Mouse (Mus musculus): ENCODE results near the gene Bmpr1a. TPM values are rescaled to one million over a fixed set of nuclear protein-coding genes. Genes with fewer than 3 reads are reported as not detected.

The Bmpr1a gene
- 10 to 100 TPM; 31.0 to 35.9 TPM for total RNA-seq (2021)
- long read RNA-seq, experiment 1, full-length matches to known transcripts: 20 of 45 reads
- long read RNA-seq, experiment 1, partial matches to known transcripts: 2 of 45 reads
- long read RNA-seq, experiment 1, other reads (novel, unspliced or antisense): 23 of 45 reads
- long read RNA-seq, experiment 2, full-length matches to known transcripts: 13 of 25 reads
- long read RNA-seq, experiment 2, partial matches to known transcripts: 0 of 25 reads
- long read RNA-seq, experiment 2, other reads (novel, unspliced or antisense): 12 of 25 reads

DNA sequence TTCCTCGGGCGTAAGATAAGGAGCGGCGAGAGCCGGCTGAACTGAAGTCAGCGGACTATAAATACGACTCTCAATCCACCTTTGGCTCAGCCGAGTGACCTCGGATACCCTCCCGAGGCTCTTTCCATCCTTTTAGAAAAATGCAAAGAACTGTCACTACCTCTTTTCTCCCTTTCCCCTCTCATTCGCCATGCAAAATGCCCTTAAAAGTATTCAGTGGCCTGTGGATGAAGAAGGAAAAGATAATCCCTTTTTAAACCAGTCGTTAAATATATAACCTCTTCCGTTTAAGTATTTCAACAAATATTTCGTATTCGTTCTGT lies at the start of gene Bmpr1a:
Bmpr1a (minus strand) TSS at position 17 of the 323 bp plus-strand sequence.
- intact Hi-C loops (cut with DNase I): loop anchor here (2.0 to 5.0 kb wide), 3 partner anchors 54 to 192 kb away; partner anchors contain the start of genes Glud1, Shld2 and Wapl
- no peak for DNase-seq (ENCODE audit: extremely low spot score in 1 of 2, low spot score in 2 of 2)
- H3K27ac ChIP-seq: peak within 1 kb of the TSS; percentile 98
- no peak for TF ChIP-seq CTCF (IDR thresholded peaks at IDR 0.05)
- H3K4me3 ChIP-seq: peak within 1 kb of the TSS; percentile 76

DNA sequence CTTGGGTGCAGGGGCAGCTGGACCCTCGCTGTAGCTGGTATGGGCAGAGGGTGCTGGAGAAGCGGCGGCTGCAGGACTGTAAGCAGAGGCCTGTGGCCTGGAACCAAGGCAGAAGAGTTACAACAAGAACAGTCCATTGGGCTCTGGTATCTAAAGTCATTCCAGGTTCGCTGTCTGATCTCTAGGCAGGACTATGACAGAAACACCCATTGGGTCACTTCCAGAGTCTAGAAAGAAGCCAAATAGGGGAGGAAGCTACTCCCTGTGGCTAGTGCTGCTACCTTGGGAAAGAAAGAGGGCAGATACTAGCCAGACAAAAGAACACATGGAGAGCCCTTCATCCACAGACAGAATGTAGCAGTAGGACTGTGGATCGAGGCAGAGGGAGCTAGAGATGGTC lies 49.1 kb upstream of the Bmpr1a start:
- Histone ChIP-seq H3K27ac (no peak overlapping the region), H3K4me3 (no peak overlapping the region)
- no peak for TF ChIP-seq CTCF (IDR thresholded peaks at IDR 0.05)
- intact Hi-C loops (cut with DNase I): no loop called here
- no peak for DNase-seq (ENCODE audit: extremely low spot score in 1 of 2, low spot score in 2 of 2)

DNA sequence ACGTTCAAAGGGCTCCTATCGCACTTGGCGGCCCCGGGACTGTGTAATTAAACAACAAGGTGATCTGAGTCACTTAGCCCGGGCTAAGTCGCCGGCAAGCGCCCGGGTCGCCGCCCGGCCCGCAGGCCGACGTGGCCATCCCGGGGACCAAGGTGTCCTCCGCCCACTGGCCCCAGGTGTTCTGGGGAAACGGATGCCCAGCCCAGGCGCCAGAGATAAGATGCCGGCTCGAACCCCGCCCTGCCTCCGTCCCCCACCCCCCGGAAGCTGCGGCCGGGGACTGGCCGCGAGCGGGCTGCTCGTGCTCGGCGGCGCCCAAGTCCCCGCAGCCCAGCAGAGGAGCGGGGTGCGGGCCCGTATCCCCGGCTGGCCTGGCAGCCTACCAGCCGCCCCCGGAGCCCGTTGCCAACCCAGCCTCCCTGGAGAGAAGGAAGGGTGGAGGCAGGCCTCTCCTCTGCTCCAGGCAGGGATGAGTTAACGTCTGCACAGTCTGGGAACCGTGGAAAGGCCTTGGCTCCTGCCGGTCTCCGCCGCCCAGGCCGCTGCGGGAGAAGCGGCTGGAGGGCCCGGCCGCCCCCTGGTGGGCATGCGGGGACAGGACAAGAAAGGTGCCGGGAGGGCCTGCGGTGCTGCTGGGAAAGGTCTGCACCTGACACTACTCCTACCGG lies 46.0 kb upstream of the Bmpr1a start:
- peak; percentile 83 to 85 for DNase-seq (ENCODE audit: extremely low spot score in 1 of 2, low spot score in 2 of 2)
- H3K4me3 ChIP-seq: peak overlapping the region; percentile 59
- intact Hi-C loops (cut with DNase I): loop anchor here (1.0 to 5.0 kb wide), 3 partner anchors 47 to 182 kb away; no protein-coding TSS in a partner anchor
- peak overlapping the region; percentile 90 for H3K27ac ChIP-seq
- TF ChIP-seq CTCF (IDR thresholded peaks at IDR 0.05): peak; percentile 95

DNA sequence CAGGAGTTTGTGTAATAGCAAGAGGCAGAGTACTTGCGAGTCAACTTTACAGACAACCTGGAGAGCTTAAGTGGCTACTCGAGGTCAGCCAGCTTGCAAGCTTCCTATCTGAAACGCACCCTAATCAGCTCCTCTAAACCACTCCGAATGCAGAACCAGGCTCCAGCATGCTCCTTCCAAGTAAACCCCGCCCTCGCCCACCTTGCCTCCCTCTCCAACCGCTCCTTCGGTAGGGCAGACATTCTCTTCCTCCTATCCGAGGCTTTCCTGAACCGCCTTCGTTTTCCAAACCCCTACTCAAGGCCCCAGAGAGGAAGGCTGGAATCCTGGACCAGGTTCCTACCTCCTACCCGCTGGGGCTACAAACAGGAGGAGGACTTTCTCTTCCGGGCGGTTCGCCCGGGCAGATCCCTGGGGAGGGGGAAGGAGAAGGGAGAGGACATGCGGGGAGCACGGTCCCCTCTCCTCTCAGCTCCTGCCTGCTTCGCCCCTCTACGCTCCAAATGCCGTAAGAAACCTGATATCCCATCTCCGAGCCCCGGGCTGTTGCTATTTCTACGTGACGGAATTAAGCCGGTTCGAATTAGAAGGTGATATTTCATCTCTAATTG lies 45.4 kb upstream of the Bmpr1a start:
- H3K4me3 ChIP-seq: peak overlapping the region; percentile 59
- TF ChIP-seq CTCF (IDR thresholded peaks at IDR 0.05): no peak
- DNase-seq (ENCODE audit: extremely low spot score in 1 of 2, low spot score in 2 of 2): peak; percentile 46 to 57
- intact Hi-C loops (cut with DNase I): loop anchor here (1.0 to 5.0 kb wide), 3 partner anchors 46 to 181 kb away; no protein-coding TSS in a partner anchor
- H3K27ac ChIP-seq: peak overlapping the region; percentile 90

DNA sequence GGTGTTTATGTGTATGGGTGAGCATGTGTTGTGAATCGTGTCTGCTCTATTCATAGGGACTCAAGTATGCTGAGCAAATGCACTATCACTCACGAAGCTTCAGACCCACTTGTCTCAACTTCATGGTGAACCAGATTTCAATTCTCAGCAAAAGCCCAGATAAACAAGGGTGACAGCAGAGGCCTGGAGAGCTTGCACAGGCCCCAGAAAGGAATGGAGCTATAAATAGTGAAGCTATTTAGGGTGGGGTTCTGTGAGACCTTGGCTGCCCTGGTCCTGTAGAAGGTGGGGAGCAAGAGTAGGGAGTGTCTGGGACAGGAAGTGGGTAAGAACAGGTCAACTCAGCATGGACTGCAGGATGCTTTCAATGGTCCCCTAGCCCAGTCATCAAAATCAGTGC lies 41.4 kb upstream of the Bmpr1a start:
- Histone ChIP-seq H3K4me3 (no peak overlapping the region), H3K27ac (no peak overlapping the region)
- intact Hi-C loops (cut with DNase I): no loop called here
- TF ChIP-seq CTCF (IDR thresholded peaks at IDR 0.05): no peak
- DNase-seq (ENCODE audit: extremely low spot score in 1 of 2, low spot score in 2 of 2): no peak

DNA sequence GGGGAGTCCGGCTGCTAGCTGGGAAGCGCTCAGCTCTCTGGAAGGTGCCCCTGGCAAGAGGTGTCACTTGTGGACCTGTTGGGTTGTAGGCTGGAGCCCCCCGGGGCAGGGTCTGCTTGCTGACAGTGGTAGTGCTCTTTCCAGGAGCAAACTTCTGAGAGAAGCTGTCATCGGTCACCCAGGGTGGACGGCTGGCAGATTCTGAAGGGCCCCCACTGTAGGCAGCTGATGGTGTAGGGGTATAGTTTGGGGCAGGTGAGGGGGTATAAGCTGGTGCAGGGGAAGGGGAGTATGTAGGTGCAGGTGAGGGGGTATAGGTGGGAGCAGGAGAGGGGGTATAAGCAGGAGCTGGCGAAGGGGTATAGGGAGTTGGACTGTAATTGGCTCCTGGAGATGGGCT lies 40.9 kb upstream of the Bmpr1a start:
- no peak for TF ChIP-seq CTCF (IDR thresholded peaks at IDR 0.05)
- DNase-seq (ENCODE audit: extremely low spot score in 1 of 2, low spot score in 2 of 2): no peak
- Histone ChIP-seq H3K4me3 (no peak overlapping the region), H3K27ac (no peak overlapping the region)
- intact Hi-C loops (cut with DNase I): no loop called here

DNA sequence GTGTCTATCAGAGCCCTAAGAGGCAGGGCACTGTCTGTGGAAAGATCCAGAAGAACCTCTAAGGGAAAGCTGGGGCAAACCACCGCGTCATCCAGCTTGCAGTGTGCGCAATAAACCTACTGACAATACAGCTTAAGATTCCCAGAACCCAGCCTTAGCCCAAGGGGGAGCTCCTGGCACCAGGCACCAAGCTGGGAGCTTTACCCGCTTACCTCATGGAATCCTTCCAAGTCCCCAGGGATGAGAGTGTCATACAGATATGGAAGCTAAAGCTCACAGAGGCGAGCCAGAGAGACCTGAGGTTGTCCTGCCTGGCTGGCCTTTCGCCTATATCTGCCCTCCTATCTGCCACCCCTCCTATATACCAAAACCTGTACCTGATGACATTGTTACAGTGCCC lies 40.5 kb upstream of the Bmpr1a start:
- TF ChIP-seq CTCF (IDR thresholded peaks at IDR 0.05): no peak
- H3K27ac ChIP-seq: no peak overlapping the region
- intact Hi-C loops (cut with DNase I): no loop called here
- no peak overlapping the region for H3K4me3 ChIP-seq
- DNase-seq (ENCODE audit: extremely low spot score in 1 of 2, low spot score in 2 of 2): no peak

DNA sequence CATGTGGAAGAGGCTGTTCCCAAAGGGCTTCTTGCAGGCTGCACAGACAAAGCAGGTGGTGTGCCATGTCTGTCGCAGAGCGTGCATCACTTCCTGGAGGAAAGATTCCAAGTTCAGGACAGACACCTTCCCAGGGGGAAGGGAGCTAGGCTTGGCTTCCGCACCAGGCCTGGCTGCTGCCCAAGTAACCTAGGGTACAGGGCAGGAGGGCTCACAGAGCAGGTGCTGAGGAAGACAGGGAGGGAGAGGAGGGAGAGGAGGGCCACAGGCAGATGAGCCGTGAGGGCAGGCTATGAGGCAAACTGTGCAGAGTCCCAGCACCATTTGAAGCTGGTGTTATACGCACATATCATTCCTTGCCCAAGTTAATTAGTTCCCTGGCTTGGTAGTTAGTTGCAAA lies 38.8 kb upstream of the Bmpr1a start:
- Histone ChIP-seq H3K27ac (no peak overlapping the region), H3K4me3 (no peak overlapping the region)
- intact Hi-C loops (cut with DNase I): no loop called here
- no peak for TF ChIP-seq CTCF (IDR thresholded peaks at IDR 0.05)
- DNase-seq (ENCODE audit: extremely low spot score in 1 of 2, low spot score in 2 of 2): no peak

DNA sequence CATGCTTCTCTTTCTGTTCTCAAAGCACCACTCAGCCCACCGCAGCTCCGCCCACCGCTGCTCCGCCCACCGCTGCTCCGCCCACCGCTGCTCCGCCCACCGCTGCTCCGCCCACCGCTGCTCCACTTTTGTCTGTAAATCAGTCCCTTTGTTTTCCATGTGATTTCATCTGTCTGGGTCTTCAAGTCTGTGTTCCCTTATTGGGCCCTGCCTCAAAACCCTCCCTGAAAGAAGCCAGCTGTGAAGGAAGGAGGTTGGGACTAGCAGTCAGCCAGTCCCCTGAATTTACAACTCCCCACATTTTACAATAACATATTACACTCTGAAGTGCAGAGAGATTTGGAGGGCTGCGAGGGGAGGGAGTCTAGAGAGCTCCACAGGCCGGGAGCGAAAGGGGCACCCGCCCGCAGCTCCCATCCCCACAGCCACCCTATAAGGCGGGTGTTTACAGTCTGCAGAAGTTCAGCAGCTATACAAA lies 37.6 kb upstream of the Bmpr1a start:
- Histone ChIP-seq H3K4me3 (no peak overlapping the region), H3K27ac (no peak overlapping the region)
- DNase-seq (ENCODE audit: extremely low spot score in 1 of 2, low spot score in 2 of 2): no peak
- intact Hi-C loops (cut with DNase I): no loop called here
- TF ChIP-seq CTCF (IDR thresholded peaks at IDR 0.05): no peak

DNA sequence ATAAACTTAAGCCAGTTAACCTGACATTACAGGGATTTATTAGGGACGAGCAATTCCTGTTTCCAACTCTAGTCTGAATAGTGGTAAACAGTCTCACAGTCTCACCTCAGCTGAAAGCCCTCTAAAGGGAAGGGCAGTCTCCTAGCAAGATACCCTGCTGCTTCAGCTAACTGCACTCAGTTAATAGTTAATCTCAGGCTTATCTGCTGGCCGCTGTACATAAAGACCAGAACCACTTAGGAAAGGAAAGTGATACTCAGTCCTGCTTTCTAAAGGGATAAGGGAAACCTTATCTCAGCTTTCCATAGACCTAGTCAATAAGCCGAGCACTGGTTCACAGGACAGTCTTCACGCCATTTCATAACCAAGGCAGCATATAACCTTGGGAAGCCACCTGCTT lies 32.7 kb upstream of the Bmpr1a start:
- no peak overlapping the region for H3K27ac ChIP-seq
- H3K4me3 ChIP-seq: no peak overlapping the region
- DNase-seq (ENCODE audit: extremely low spot score in 1 of 2, low spot score in 2 of 2): no peak
- intact Hi-C loops (cut with DNase I): no loop called here
- no peak for TF ChIP-seq CTCF (IDR thresholded peaks at IDR 0.05)

DNA sequence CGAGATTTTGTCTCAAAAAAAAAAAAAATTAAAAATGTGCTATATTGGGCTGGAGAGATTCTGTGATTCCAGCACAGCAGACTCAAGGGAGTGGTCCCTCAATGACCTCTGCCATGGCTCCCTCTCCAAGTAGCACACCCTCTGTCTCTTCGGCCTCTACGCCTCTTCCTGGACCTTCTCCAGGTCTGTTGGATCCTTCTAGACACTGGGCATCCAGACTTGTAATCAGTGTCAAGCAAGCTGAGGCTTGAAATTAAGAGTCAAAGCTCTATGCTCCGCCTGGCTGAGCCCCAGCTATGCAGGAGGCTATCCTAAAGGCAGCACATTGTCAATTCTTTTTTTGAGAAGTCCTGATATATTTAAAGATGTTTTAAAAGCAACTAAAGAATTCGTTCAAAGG lies 30.4 kb upstream of the Bmpr1a start:
- DNase-seq (ENCODE audit: extremely low spot score in 1 of 2, low spot score in 2 of 2): no peak
- Histone ChIP-seq H3K4me3 (no peak overlapping the region), H3K27ac (no peak overlapping the region)
- TF ChIP-seq CTCF (IDR thresholded peaks at IDR 0.05): no peak
- intact Hi-C loops (cut with DNase I): no loop called here

DNA sequence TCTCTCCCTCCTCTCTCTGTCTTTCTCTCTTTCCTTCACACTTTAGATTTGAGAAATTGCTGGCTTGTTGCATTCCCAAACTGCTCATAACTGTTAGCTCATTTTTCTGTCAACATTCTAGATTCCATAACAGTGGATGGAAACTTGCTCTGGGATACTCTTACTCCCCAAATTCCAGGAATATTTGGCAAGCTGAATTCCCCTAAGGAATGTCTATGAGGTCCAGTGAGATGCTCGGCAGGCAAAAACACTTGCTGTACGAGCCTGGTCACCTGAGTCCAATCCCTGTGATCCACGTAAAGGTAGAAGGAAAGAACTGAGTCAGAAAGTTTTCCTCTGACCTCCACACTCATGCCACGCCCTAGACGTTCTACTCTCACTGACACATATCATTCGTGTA lies 29.4 kb upstream of the Bmpr1a start:
- DNase-seq (ENCODE audit: extremely low spot score in 1 of 2, low spot score in 2 of 2): no peak
- TF ChIP-seq CTCF (IDR thresholded peaks at IDR 0.05): no peak
- H3K4me3 ChIP-seq: no peak overlapping the region
- H3K27ac ChIP-seq: no peak overlapping the region
- intact Hi-C loops (cut with DNase I): no loop called here
